Mouse (Mus musculus) liver, embryonic 14.5 days (tissue): ENCODE measurements around the gene Gadl1.

ENCODE experiments used
- CTCF ChIP-seq: IDR thresholded peaks from 2 replicates; pipeline ENCODE4 v1.5.1; 2016; ENCODE audit warnings: antibody characterized with exemption, low read depth, control low read depth
- EP300 ChIP-seq: IDR thresholded peaks from 2 replicates; pipeline ENCODE4 v1.6.1; 2016; ENCODE audit warnings: antibody characterized with exemption, low read depth

DNA sequence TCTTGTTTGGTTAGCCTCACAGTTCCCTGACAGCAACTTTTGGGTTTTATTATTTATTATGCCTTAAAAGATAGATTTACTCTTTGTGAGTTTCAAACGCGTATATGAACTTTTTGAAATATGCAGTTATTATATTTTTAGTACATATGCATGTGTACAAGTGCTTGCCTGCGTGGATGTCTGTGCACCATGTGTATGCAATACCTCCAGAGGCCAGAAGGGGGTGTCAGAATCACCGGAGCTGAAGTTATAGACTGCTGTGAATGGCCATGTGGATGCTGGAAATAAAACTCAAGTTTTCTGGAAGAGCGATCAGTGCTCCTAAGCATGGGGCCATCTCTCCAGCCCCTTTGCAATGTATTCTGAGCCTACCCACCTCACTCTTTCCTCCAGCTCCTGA is 28.7 kb downstream of the Gadl1 start:
- TF ChIP-seq CTCF (no peak; the same call in 1 of the 2 replicates), EP300 (no peak)
